Mouse (Mus musculus) bone marrow macrophage, adult 2 months (primary cell): ENCODE results near the gene Ap2a2.

ENCODE experiments used
- CTCF ChIP-seq: IDR thresholded peaks from 2 replicates; pipeline ENCODE4 v1.5.1; 2012; ENCODE audit warnings: low read depth, mild to moderate bottlenecking, low read length, moderate library complexity
- POLR2A ChIP-seq: IDR thresholded peaks from 2 replicates; pipeline ENCODE4 v1.6.1; 2012; ENCODE audit warnings: mild to moderate bottlenecking, low read depth, low read length, borderline replicate concordance

DNA sequence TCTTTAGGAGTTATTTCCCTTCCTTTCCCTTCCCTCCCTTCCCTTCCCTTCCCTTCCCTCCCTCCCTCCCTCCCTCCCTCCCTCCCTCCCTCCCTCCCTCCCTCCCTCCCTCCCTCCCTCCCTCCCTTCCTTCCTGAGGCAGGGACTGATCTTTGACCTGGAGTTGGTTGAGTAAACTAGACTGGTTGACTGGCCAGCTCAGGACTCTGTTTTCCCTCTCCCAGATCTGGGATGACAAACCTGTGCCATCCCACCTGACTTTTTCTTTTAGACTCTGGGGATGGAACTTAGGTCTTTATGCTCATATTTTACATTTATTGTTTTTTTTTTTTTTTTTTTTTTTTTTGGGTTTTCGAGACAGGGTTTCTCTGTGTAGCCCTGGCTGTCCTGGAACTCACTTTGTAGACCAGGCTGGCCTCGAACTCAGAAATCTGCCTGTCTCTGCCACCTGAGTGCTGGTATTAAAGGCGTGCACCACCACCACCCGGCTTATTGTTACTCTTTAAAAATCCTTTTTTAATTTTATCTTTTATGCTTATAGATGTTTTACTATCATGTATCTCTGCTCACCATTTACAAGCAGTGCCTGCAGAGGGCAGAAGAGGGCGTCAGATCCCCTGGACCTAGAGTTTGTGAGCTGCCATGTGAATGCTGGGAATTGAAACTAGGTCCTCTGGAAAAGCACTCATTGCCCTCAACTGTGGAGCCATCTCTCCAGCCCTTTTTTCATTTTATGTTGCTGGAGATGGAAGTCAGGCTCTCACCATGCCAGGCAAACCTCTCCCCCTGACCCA lies 22.3 kb downstream of the Ap2a2 start:
- no peak for TF ChIP-seq CTCF
- TF ChIP-seq POLR2A: no peak
